Mouse (Mus musculus): Measurements from ENCODE around the gene Igsf3. TPM values are rescaled to one million over a fixed set of nuclear protein-coding genes. Genes with fewer than 3 reads are reported as not detected.
A peak's percentile ranks its signal among the peaks of the same experiment; 100 is the strongest.

Igsf3 gene
- polyA plus RNA-seq, 1 experiment from 2014 or later: 37.4 TPM

DNA sequence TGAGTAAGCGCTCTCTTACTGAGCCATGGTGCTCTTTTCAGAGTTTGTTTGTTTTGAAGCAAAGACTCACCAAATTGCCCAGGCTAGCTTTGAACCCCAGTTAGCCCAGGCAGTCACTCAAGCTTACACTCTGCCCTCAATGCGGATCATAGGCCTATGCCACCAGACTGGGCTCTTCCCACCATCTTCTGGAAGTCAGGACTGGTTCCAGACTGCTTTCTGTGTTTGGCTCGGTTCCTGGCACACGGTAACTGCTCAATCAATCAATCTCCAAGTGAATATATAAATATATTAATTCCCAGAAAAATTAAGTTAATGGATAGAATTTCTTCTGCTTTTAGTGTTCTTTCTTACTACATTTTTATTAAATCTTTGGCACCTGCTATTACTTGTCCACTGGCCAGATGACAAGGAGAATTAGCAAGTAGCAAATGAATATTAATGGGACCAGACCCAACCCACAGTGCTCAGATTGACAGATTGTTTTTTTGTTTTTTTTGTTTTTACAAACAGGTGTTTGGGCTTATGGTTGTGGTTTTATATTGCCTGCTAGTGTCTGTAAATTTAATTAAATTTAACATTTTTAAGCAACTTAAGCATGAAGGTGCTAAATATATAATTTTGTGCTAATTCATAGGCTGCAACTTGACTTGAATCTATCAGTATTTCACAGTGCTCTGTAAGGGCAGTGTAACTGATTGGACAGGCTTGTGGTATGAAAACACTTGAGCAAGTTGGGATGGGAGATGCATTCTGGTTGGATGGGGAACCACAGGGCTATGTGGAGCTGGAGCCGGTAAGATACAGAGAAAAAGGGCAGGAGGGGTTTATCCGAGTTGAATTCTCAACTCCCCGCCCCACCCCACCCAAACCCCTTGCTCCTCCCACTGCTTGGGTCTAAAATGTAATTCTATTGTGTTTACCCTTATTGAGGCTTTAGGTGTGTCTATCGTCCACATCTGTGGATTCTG is 20.0 kb upstream of the Igsf3 start:
- peaks cover 11% of the 10 kb centered on the region for H3K4me1 ChIP-seq (replicated peaks)
- no peaks in the 10 kb centered on the region for H3K36me3 ChIP-seq
- H3K9me3 ChIP-seq: 0 out of 2 replicates have a peak, but pooled peaks cover 2% of the 10 kb centered on the region
- H3K4me3 ChIP-seq: no peak overlapping the region
- WGBS: 86% methylated on average over 8 of the region's 8 CpGs
- H3K27me3 ChIP-seq (ENCODE audit: insufficient read depth, poor library complexity, severe bottlenecking): no peaks in the 10 kb centered on the region
- H3K27ac ChIP-seq: peak overlapping the region; percentile 71
- DNase-seq (ENCODE audit: low spot score): no peak

DNA sequence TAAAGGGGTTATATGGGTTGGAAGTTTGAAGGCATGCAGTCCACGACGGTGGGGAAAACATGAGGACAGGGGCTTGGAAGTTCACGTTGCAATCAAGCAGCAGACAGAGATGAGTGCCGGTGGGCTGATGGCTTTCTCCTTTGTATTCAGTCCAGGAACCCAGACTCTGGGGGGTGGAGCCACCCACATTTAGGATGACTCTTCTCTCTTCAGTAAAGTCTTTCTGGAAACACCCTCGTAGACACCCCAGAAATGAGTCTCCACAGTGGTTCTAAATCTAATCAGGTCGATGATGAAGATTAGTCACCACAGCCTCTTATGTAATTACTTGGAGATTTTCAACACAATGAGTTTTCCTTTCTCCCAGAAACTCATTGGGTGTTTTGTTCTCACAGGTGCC is 16.1 kb upstream of the Igsf3 start:
- Histone ChIP-seq H3K9me3 (no peaks in the 10 kb centered on the region), H3K36me3 (no peaks in the 10 kb centered on the region), H3K27me3 (ENCODE audit: insufficient read depth, poor library complexity, severe bottlenecking) (no peaks in the 10 kb centered on the region), H3K4me1 (replicated peaks) (peaks cover 25% of the 10 kb centered on the region), H3K4me3 (no peak overlapping the region), H3K27ac (no peak overlapping the region)
- WGBS: 92% methylated on average over 6 of the region's 6 CpGs
- DNase-seq (ENCODE audit: low spot score): no peak

DNA sequence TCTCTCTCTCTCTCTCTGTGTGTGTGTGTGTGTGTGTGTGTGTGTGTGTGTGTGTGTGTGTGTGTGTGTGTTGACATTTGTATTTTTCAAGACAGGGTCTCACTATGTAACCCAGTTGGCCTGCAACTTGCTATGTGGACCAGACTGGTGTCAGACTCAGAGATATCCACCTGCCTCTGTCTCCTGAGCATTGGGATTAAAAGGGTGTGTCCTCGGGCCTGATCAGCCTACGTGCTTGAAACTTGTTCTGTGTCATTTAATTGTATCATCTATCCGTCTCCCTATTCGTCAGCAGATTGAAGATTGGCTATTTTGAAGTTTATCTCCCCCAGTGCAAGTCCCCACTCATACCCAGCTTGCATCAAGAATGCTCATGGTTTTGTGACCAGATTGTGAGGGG is 14.5 kb upstream of the Igsf3 start:
- 88% methylated on average over 4 of the region's 4 CpGs for WGBS
- Histone ChIP-seq H3K4me1 (replicated peaks) (peaks cover 32% of the 10 kb centered on the region), H3K27ac (no peak overlapping the region), H3K36me3 (no peaks in the 10 kb centered on the region), H3K9me3 (no peaks in the 10 kb centered on the region), H3K4me3 (no peak overlapping the region), H3K27me3 (ENCODE audit: insufficient read depth, poor library complexity, severe bottlenecking) (no peaks in the 10 kb centered on the region)
- DNase-seq (ENCODE audit: low spot score): no peak

DNA sequence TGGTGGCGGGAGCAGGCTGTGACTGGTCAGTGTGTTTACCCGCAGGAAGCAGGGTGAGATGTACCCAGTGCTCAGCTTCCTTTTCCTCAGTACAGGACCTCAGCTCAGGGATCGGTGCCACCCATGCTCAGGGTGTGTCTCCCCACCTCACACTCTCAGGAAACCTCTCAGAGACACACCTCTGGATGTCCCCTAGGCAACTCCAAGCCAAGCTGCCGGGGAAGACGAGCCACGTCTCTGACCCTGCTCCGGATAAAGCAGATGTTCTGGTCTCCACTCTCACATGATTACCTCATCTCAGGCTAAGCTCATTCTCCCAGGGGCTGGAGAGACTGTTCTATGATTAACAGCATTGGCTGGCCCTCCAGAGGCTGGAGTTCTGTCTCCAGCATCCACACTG is 13.3 kb upstream of the Igsf3 start:
- Histone ChIP-seq H3K9me3 (no peaks in the 10 kb centered on the region), H3K4me1 (replicated peaks) (peaks cover 32% of the 10 kb centered on the region), H3K27me3 (ENCODE audit: insufficient read depth, poor library complexity, severe bottlenecking) (no peaks in the 10 kb centered on the region), H3K27ac (no peak overlapping the region), H3K36me3 (no peaks in the 10 kb centered on the region), H3K4me3 (no peak overlapping the region)
- DNase-seq (ENCODE audit: low spot score): no peak
- WGBS: 84% methylated on average over 7 of the region's 7 CpGs

DNA sequence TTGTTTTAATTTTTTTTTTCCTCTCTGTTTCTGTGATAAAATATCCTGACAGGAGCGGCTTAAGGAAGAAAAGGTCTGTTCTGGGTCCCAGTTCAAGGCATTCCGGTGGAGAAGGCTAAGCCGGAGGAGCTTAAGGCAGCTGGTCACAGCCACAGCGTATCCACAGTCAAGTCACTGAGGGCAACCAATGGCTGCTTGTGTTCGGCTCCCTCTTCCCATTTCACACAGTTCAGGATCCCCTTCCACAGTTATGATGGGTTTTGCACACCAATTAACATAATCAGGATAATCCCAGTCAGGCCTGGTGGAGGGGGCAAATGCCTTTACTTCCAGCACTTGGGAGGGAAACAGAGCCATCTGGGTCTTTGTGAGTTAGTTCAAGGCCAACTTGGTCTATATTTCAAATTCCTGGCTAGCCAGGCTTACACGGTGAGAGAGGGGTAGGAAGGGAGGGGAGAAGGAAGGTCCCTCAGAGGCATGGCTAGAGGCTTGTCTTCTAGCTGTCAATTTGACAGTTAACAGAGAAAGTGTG is 11.7 kb upstream of the Igsf3 start:
- Histone ChIP-seq H3K36me3 (no peaks in the 10 kb centered on the region), H3K27me3 (ENCODE audit: insufficient read depth, poor library complexity, severe bottlenecking) (0 out of 2 replicates have a peak, but pooled peaks cover 4% of the 10 kb centered on the region), H3K4me1 (replicated peaks) (peaks cover 35% of the 10 kb centered on the region), H3K27ac (peak overlapping the region; percentile 79), H3K4me3 (no peak overlapping the region), H3K9me3 (no peaks in the 10 kb centered on the region)
- WGBS: 58% methylated on average over 6 of the region's 6 CpGs
- DNase-seq (ENCODE audit: low spot score): no peak

DNA sequence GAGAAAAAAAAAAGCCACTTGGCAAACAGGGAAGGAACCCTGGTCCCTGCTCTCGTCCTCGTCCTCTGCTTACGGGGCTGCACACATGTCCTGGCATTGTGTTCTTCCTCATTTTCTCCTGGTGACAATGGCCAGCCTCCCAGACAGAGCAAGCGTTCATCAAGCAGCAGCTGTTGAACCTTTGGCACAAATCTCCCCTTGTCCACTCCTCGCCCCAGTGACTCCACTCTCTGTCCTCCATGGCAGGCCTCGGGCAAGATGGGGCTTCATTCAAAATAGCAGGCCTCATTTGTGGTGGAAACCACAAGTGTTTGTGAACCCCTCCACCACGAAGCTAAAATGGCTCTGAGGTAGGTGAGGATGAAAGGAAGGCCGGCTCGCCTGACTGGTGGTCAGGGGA is 11.0 kb upstream of the Igsf3 start:
- WGBS: 46% methylated on average over 9 of the region's 9 CpGs
- no peaks in the 10 kb centered on the region for H3K36me3 ChIP-seq
- H3K4me3 ChIP-seq: no peak overlapping the region
- peak overlapping the region; percentile 79 for H3K27ac ChIP-seq
- H3K4me1 ChIP-seq (replicated peaks): peaks cover 35% of the 10 kb centered on the region
- no peaks in the 10 kb centered on the region for H3K9me3 ChIP-seq
- H3K27me3 ChIP-seq (ENCODE audit: insufficient read depth, poor library complexity, severe bottlenecking): 0 out of 2 replicates have a peak, but pooled peaks cover 4% of the 10 kb centered on the region
- DNase-seq (ENCODE audit: low spot score): no peak

DNA sequence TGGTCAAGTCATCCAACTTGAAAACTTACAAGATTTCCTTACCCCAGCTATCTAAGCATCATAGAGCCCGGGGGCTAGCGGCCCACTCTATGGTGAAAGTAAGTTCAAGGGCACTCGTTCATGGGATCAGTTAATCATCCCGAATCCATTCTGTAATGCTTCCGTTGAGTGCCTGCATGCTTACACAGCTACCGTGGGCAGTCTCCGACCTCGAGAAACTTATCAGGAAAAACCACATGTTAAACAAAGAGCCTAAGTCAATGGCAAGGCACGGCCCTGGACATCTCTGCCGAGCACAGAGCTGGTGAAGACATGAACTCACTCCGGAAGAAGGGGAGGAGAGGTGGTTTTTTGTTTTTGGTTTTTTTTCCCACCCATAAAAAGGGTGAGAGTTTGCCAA is 9.5 kb upstream of the Igsf3 start:
- DNase-seq (ENCODE audit: low spot score): no peak
- H3K27ac ChIP-seq: no peak overlapping the region; the same call in 1 of the 2 replicates
- 0 out of 2 replicates have a peak, but pooled peaks cover 4% of the 10 kb centered on the region for H3K27me3 ChIP-seq (ENCODE audit: insufficient read depth, poor library complexity, severe bottlenecking)
- peaks cover 35% of the 10 kb centered on the region for H3K4me1 ChIP-seq (replicated peaks)
- no peaks in the 10 kb centered on the region for H3K9me3 ChIP-seq
- H3K4me3 ChIP-seq: no peak overlapping the region
- H3K36me3 ChIP-seq: no peaks in the 10 kb centered on the region
- WGBS: 87% methylated on average over 11 of the region's 11 CpGs

DNA sequence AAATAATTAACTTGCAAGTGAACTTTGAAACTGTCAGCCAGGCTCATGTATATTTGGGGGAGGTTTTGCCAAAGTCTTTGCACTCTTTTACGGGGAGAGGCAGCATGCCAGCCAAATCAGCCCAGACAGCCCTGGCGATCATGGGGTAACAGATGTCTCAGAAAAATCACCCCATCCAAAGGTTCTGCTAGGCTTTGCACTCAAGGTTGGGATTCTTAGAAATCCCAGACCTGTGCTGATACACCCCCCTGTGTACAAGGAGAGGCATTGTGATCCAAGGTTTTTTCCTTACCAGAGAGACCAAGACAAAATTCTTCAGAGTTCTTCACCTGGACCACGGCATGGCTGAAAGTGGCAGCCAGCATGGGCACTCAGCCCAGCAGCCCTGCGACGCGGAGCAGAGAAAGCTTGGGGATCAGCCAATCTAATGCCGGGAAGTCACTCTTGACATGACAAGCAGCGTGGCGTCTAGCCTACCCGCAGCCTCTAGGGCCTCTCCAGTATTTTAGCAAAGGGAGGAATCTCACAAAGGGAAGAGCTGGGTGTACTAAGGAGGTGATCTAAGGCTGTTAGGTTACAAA is 7.5 kb upstream of the Igsf3 start:
- no peak overlapping the region for H3K27ac ChIP-seq
- H3K27me3 ChIP-seq (ENCODE audit: insufficient read depth, poor library complexity, severe bottlenecking): 0 out of 2 replicates have a peak, but pooled peaks cover 12% of the 10 kb centered on the region
- H3K4me3 ChIP-seq: no peak overlapping the region
- H3K36me3 ChIP-seq: no peaks in the 10 kb centered on the region
- peaks cover 39% of the 10 kb centered on the region for H3K4me1 ChIP-seq (replicated peaks)
- H3K9me3 ChIP-seq: no peaks in the 10 kb centered on the region
- no peak for DNase-seq (ENCODE audit: low spot score)
- 57% methylated on average over 10 of the region's 10 CpGs for WGBS

DNA sequence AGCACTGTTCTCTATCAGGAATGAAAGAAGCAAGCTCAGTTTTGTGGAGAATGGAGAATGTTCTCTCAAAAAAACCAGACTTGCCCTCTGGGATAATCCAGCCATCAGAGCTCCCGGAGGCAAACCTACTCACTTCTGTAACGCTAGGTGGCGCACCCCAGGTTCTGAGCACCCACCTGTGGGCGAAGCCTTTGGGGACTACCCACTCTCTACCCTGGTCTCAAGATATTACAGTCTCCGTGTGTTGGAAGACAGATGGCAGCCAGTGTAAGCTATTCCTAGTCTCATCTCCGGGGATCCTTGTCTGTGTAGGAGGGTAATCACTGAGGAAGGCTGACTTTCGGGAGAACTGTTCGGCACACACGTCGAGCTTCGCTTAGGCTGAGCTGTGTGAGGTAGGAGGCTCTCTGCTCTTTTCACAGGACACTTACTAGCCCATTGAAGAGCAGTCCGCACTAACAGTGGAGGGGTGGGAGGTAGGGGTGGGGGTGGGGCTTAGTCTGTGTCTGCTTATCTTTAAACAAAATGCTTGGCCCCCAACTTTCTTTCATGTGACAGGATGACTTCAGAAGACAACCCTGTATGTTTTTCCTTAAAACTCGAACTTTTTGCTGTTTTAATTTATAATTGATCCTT is 4.4 kb upstream of the Igsf3 start:
- WGBS: 42% methylated on average over 13 of the region's 13 CpGs
- no peak overlapping the region for H3K4me3 ChIP-seq
- peaks cover 22% of the 10 kb centered on the region; the same call in 1 of the 2 replicates for H3K27me3 ChIP-seq (ENCODE audit: insufficient read depth, poor library complexity, severe bottlenecking)

DNA sequence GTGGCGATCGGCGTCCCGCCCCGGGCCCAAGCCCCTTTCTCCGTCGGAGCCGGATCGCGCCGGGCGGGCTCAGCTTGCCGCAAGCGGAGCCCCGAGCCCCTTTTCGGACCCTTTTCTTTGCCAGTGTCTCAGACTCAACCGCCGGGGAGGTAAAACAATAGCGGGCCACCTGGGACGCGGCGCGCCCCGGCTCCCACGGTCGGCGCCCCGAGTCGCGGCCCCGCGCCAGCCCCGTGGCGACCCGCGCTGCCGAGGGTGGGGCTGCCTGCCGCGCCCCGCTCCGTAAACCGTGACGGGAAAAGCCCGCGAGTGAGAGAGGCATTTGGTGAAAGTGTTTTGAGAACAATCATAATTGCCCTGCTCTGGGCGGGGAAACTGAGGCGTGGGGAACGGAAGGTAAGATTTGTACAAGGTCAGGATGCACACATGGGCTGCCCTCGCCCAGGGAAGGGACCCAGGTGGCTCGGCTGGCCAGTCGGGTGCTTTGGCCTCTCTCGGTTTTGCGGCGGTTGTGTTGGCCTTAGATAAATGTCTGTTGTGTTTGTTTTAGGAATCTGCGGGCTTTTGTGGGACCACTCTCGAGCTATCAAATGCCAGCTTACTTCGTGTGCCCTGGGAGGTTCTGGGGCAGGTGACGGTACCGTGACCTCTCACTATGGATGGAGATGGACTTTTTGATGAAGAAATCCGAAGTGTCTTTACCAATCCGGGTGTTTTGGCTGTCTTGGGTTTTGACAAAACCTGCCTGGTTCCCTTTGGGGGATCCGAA is 557 bp downstream of the Igsf3 start:
- no peaks in the 10 kb centered on the region for H3K36me3 ChIP-seq
- WGBS: under 1% methylated on average over 62 of the region's 62 CpGs
- peaks cover 72% of the 10 kb centered on the region for H3K4me1 ChIP-seq (replicated peaks)
- no peaks in the 10 kb centered on the region for H3K9me3 ChIP-seq
- H3K27me3 ChIP-seq (ENCODE audit: insufficient read depth, poor library complexity, severe bottlenecking): peaks cover 25% of the 10 kb centered on the region
- DNase-seq (ENCODE audit: low spot score): no peak
- H3K4me3 ChIP-seq: peak overlapping the region; percentile 91
- H3K27ac ChIP-seq: peak overlapping the region; percentile 94

More for the DNA sequence above, 4.4 kb upstream of the Igsf3 start:
- Histone ChIP-seq H3K36me3 (no peaks in the 10 kb centered on the region), H3K27ac (no peak overlapping the region), H3K9me3 (no peaks in the 10 kb centered on the region), H3K4me1 (replicated peaks) (peaks cover 25% of the 10 kb centered on the region)
- DNase-seq (ENCODE audit: low spot score): peak; percentile 58

DNA sequence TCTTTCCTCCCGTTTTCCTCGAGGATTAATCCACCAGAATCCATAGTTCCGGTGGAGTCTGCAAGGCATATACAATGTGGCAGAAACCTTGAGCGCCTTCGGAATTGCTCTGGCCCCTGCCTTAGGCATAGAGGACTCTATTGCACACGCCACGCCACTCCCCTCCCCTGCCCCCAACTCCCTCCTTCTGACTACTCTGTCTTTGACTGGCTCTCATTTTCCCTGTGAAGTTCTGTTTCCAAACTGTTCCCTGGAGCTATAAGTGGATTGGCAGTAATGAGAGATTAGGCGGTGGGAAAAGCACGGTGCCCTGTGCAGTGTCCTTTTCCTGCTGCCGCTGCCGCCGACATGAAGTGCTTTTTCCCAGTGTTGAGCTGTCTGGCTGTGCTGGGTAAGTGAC is 1.2 kb downstream of the Igsf3 start:
- Histone ChIP-seq H3K4me1 (replicated peaks) (peaks cover 79% of the 10 kb centered on the region), H3K9me3 (no peaks in the 10 kb centered on the region), H3K36me3 (no peaks in the 10 kb centered on the region), H3K27ac (peak overlapping the region; percentile 94), H3K27me3 (ENCODE audit: insufficient read depth, poor library complexity, severe bottlenecking) (peaks cover 25% of the 10 kb centered on the region), H3K4me3 (peak overlapping the region; percentile 91)
- DNase-seq (ENCODE audit: low spot score): peak; percentile 57
- WGBS: under 1% methylated on average over 12 of the region's 12 CpGs

DNA sequence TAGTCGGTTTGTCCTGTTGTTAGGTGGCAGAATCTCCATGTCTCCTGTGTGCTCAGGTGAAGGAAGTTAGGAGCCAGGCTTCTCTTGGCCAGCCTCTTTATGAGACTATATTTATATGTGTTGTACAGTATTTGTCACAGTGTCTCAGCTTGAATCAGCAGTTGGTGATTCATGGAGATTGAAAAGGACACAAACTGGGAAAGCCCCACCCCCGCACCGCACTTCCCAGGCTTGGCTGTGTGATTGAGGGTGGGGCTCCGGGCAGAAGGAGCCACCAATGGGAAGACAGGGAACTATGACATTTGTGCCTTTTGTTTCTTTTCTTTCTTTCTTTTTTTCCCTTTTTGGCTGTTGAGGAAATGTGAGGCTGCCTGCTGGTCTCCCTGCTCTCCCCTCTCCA is 2.9 kb downstream of the Igsf3 start:
- Histone ChIP-seq H3K4me3 (peak overlapping the region; percentile 91), H3K27me3 (ENCODE audit: insufficient read depth, poor library complexity, severe bottlenecking) (peaks cover 15% of the 10 kb centered on the region), H3K36me3 (no peaks in the 10 kb centered on the region), H3K27ac (peak overlapping the region; percentile 71), H3K9me3 (no peaks in the 10 kb centered on the region), H3K4me1 (replicated peaks) (peaks cover 76% of the 10 kb centered on the region)
- DNase-seq (ENCODE audit: low spot score): no peak
- 32% methylated on average over 4 of the region's 4 CpGs for WGBS

Measured in hindbrain, embryonic 10.5 days (tissue).